Mouse (Mus musculus): ENCODE measurements around the gene Dsn1.

Gene Dsn1

GRCm38 (mm10) chr2:156956306-156956705, 50.6 kb downstream of the Dsn1 start:
- ChIA-PET CTCF (no interaction called here), POLR2A (interaction anchor here in 1 of 4 experiments (0.8 kb wide), 1 partner anchor 12 kb away, joined by 7 read pairs; no protein-coding TSS in a partner anchor)

- POLR2A ChIA-PET = interaction anchor here in 2 of 4 experiments (0.7 to 1.9 kb wide), 3 partner anchors 16 to 118 kb away, joined by 3 to 4 read pairs (median 4); no protein-coding TSS in a partner anchor
- CTCF ChIA-PET = no interaction called here
Observed at GRCm38 (mm10) chr2:156954463-156954862, 52.5 kb downstream of the Dsn1 start.

- POLR2A ChIA-PET = interaction anchor here in 2 of 4 experiments (0.7 kb wide), 2 partner anchors 62 to 79 kb away, joined by 3 read pairs; no protein-coding TSS in a partner anchor
Observed at GRCm38 (mm10) chr2:156951301-156952094, 55.5 kb downstream of the Dsn1 start.

GRCm38 (mm10) chr2:156950816-156951215, 56.1 kb downstream of the Dsn1 start:
- ChIA-PET POLR2A (no interaction called here), CTCF (no interaction called here)

More at GRCm38 (mm10) chr2:156951301-156952094, 55.5 kb downstream of the Dsn1 start:
- CTCF ChIA-PET = no interaction called here

Data from embryonic stem cell, embryonic (primary cell).